Mouse (Mus musculus) megakaryocyte, embryonic 14.5 days (primary cell): ENCODE data around the gene Bok.

Experiments
- FLI1 ChIP-seq: IDR thresholded peaks from 2 replicates; pipeline ENCODE4 v1.6.1; 2012; ENCODE audit warnings: low read length, inconsistent platforms, mixed read lengths
- GATA1 ChIP-seq: IDR thresholded peaks from 3 replicates; pipeline ENCODE4 v1.6.1; 2012; ENCODE audit warnings: mixed read lengths, low read length, inconsistent platforms, borderline replicate concordance

GRCm38 (mm10) chr1:93654275-93654674 lies 31.2 kb upstream of the Bok start:
- TF ChIP-seq GATA1 (peak; percentile 65; the same call in 1 of the 3 replicates), FLI1 (no peak)
